Mouse (Mus musculus): ENCODE data around the gene Igdcc4. TPM values are rescaled to one million over a fixed set of nuclear protein-coding genes. Genes with fewer than 3 reads are reported as not detected.

Igdcc4 gene
- polyA plus RNA-seq, 1 experiment from 2014 or later = 11.8 TPM

GRCm38 (mm10) chr9:65179817-65180624 lies 78.7 kb downstream of the Igdcc4 start:
- 18% methylated on average over 17 of the region's 17 CpGs for WGBS (ENCODE audit: insufficient replicate concordance)
- Histone ChIP-seq H3K27me3 (ENCODE audit: control insufficient read depth, insufficient read depth, low read length) (peaks cover 2% of the 10 kb centered on the region; the same call in 1 of the 2 replicates), H3K4me3 (ENCODE audit: low read depth, low read length) (no peak overlapping the region), H3K9ac (ENCODE audit: low read depth, low read length) (no peak overlapping the region), H3K36me3 (ENCODE audit: control insufficient read depth, insufficient read depth, low read length) (no peaks in the 10 kb centered on the region), H3K9me3 (replicated peaks; ENCODE audit: control insufficient read depth, low read length) (no peaks in the 10 kb centered on the region), H3K4me1 (ENCODE audit: control insufficient read depth, insufficient read depth, low read length) (peaks cover 28% of the 10 kb centered on the region), H3K4me2 (peak overlapping the region; percentile 44), H3K27ac (ENCODE audit: low read depth, low read length) (no peak overlapping the region)
- no peak for ATAC-seq (replicated peaks; ENCODE audit: insufficient number of reproducible peaks, low FRiP score, low TSS enrichment)

Other genes with a start within 250 kb of the Igdcc4 start
- 0.03 and 0.07 TPM in 2 replicates for gene Slc24a1, start 149.9 kb upstream of the Igdcc4 start, polyA plus RNA-seq (2014; fragmentation: Nextera tagmentation; extraction: Ambion mirVana)
- 50.6 and 52.2 TPM in 2 replicates for gene Ints14, start 140.6 kb upstream of the Igdcc4 start, polyA plus RNA-seq (2014; fragmentation: Nextera tagmentation; extraction: Ambion mirVana)
- 55.8 and 60.2 TPM in 2 replicates for gene Hacd3, start 79.8 kb upstream of the Igdcc4 start, polyA plus RNA-seq (2014; fragmentation: Nextera tagmentation; extraction: Ambion mirVana)
- gene Dpp8, start 69.1 kb upstream of the Igdcc4 start, polyA plus RNA-seq (2014; fragmentation: Nextera tagmentation; extraction: Ambion mirVana) = 23.7 and 30.2 TPM in 2 replicates
- 6.3 and 6.8 TPM in 2 replicates for gene Igdcc3, start 39.7 kb downstream of the Igdcc4 start, polyA plus RNA-seq (2014; fragmentation: Nextera tagmentation; extraction: Ambion mirVana)
- gene Parp16, start 93.9 kb downstream of the Igdcc4 start, polyA plus RNA-seq (2014; fragmentation: Nextera tagmentation; extraction: Ambion mirVana) = 4.6 and 5.0 TPM in 2 replicates
- gene Cilp, start 163.7 kb downstream of the Igdcc4 start, polyA plus RNA-seq (2014; fragmentation: Nextera tagmentation; extraction: Ambion mirVana) = 0.14 TPM in 1 of 2 replicates, not detected in the other
- 42.9 and 50.6 TPM in 2 replicates for gene Clpx, start 192.8 kb downstream of the Igdcc4 start, polyA plus RNA-seq (2014; fragmentation: Nextera tagmentation; extraction: Ambion mirVana)
- gene Pdcd7, start 244.6 kb downstream of the Igdcc4 start, polyA plus RNA-seq (2014; fragmentation: Nextera tagmentation; extraction: Ambion mirVana) = 6.3 and 6.9 TPM in 2 replicates